In genomic region chr12:16237498-16237897, GRCm38 (mm10) we compare ENCODE assay signal across 15 mouse cellular contexts.
"Had no signal": no experiment of that assay in that cellular context is flagged by ENCODE, and none has a peak within 500 bp of the region (broad histone marks: within the 10 kb centered on the region; RNA-seq: fewer than 3 reads in every experiment).

No protein-coding gene starts in this region.

- H3K36me3 ChIP-seq: limb, embryonic 10.5 days; liver, embryonic 15.5 days; midbrain, embryonic 10.5 days; midbrain, embryonic 15.5 days; neural tube, embryonic 12.5 days had no signal

- DNase-seq: kidney, postnatal 36 days; layer of hippocampus, adult 9-11 months; layer of hippocampus, postnatal 36 days; lung, adult 2 months; lung, postnatal 36 days; right cerebral cortex, postnatal 14 days; thymus, postnatal 36 days had no signal

- H3K4me1 ChIP-seq: limb, embryonic 10.5 days; liver, embryonic 15.5 days; midbrain, embryonic 10.5 days; midbrain, embryonic 15.5 days; neural tube, embryonic 12.5 days had no signal

- H3K9me3 ChIP-seq: limb, embryonic 10.5 days; liver, embryonic 15.5 days; midbrain, embryonic 10.5 days; midbrain, embryonic 15.5 days; neural tube, embryonic 12.5 days had no signal

- H3K27ac ChIP-seq: kidney, postnatal 0 days; limb, embryonic 10.5 days; liver, embryonic 15.5 days; midbrain, embryonic 10.5 days; midbrain, embryonic 15.5 days; neural tube, embryonic 12.5 days had no signal

- H3K4me2 ChIP-seq: liver, embryonic 11.5 days; liver, embryonic 15.5 days; midbrain, embryonic 15.5 days; neural tube, embryonic 12.5 days had no signal

- H3K4me3 ChIP-seq: limb, embryonic 10.5 days; liver, embryonic 15.5 days; midbrain, embryonic 10.5 days; midbrain, embryonic 15.5 days; neural tube, embryonic 12.5 days had no signal

- H3K27me3 ChIP-seq: liver, embryonic 15.5 days; midbrain, embryonic 15.5 days; neural tube, embryonic 12.5 days had no signal

- ATAC-seq: lung, postnatal 0 days; midbrain, embryonic 15.5 days had no signal

- H3K9ac ChIP-seq: liver, embryonic 15.5 days; midbrain, embryonic 15.5 days; neural tube, embryonic 12.5 days had no signal
